Mouse (Mus musculus) MEL (cell line): ENCODE data around the gene Prrc2b. TPM values are rescaled to one million over a fixed set of nuclear protein-coding genes. Genes with fewer than 3 reads are reported as not detected.

Experiments used
- DNase-seq: peaks from one replicate; pipeline ENCODE4 v3.0.0; 2011; ENCODE audit warnings: low read depth, low spot score
- H3K27ac ChIP-seq: 2 replicates; pipeline ENCODE4 v1.5.1; 2012; ENCODE audit warnings: low read depth, mild to moderate bottlenecking, control low read depth, low read length, moderate library complexity; ENCODE audit not compliant: control insufficient read depth
- H3K27me3 ChIP-seq, 2 experiments: fragments of 150-350 bp in 1 of 2; sonication (generic) in 1 of 2; 2 replicates each; pipeline ENCODE4 v1.6.1; 2012; ENCODE audit warnings: low read length in 2 of 2, mild to moderate bottlenecking in 2 of 2, improper control_type of control experiment in 1 of 2, moderate library complexity in 1 of 2; ENCODE audit not compliant: insufficient read depth in 2 of 2, control insufficient read depth in 1 of 2
- H3K36me3 ChIP-seq, 2 experiments: 2 replicates each; pipeline ENCODE4 v1.6.1; 2012 to 2014; ENCODE audit warnings: low read length in 2 of 2, improper control_type of control experiment in 1 of 2, inconsistent platforms in 1 of 2, mild to moderate bottlenecking in 1 of 2; ENCODE audit not compliant: insufficient read depth in 2 of 2, control insufficient read depth in 1 of 2
- H3K4me1 ChIP-seq, 2 experiments: fragments of 150-350 bp in 1 of 2; sonication (generic) in 1 of 2; 2 replicates each; pipeline ENCODE4 v1.6.1; 2012; ENCODE audit warnings: low read length in 2 of 2, improper control_type of control experiment in 1 of 2, mild to moderate bottlenecking in 1 of 2; ENCODE audit not compliant: insufficient read depth in 2 of 2, control insufficient read depth in 1 of 2
- H3K4me3 ChIP-seq, 2 experiments: fragments of 150-350 bp in 1 of 2; sonication (generic) in 1 of 2; 2 replicates each; pipeline ENCODE4 v1.5.1; 2012; ENCODE audit warnings: low read depth in 2 of 2, low read length in 2 of 2, mild to moderate bottlenecking in 2 of 2, moderate library complexity in 2 of 2, control low read depth in 1 of 2, improper control_type of control experiment in 1 of 2; ENCODE audit not compliant: control insufficient read depth in 1 of 2, insufficient read depth in 1 of 2
- H3K79me2 ChIP-seq: 2 replicates; pipeline ENCODE4 v1.6.1; 2012; ENCODE audit warnings: mild to moderate bottlenecking, low read length, moderate library complexity; ENCODE audit not compliant: control insufficient read depth, poor library complexity, insufficient read depth
- H3K9ac ChIP-seq: 2 replicates; pipeline ENCODE4 v1.6.1; 2012; ENCODE audit warnings: low read depth, mild to moderate bottlenecking, control low read depth, low read length, moderate library complexity; ENCODE audit not compliant: control insufficient read depth, poor library complexity, severe bottlenecking
- H3K9me3 ChIP-seq: fragments of 150-350 bp; sonication (generic); replicated peaks from 2 replicates; pipeline ENCODE4 v1.6.1; 2012; ENCODE audit warnings: mild to moderate bottlenecking, low read length, improper control_type of control experiment, moderate library complexity; ENCODE audit not compliant: insufficient read depth
- CHD1 ChIP-seq: IDR thresholded peaks from 2 replicates; pipeline ENCODE4 v1.6.1; 2012; ENCODE audit warnings: low read depth, mild to moderate bottlenecking, inconsistent platforms, low read length, improper control_type of control experiment
- E2F4 ChIP-seq: IDR thresholded peaks from 2 replicates; pipeline ENCODE4 v1.6.1; 2011; ENCODE audit warnings: low read depth, low read length, improper control_type of control experiment, borderline replicate concordance
- EP300 ChIP-seq, 2 experiments: IDR thresholded peaks; 2 replicates each; pipeline ENCODE4 v1.6.1; 2011; ENCODE audit warnings: improper control_type of control experiment in 2 of 2, low read length in 2 of 2, low read depth in 1 of 2, mild to moderate bottlenecking in 1 of 2
- GABPA ChIP-seq: IDR thresholded peaks from 2 replicates; pipeline ENCODE4 v1.6.1; 2012; ENCODE audit warnings: low read depth, mild to moderate bottlenecking, inconsistent platforms, low read length, improper control_type of control experiment, moderate library complexity
- HCFC1 ChIP-seq: IDR thresholded peaks from 2 replicates; pipeline ENCODE4 v1.6.1; 2012; ENCODE audit warnings: low read depth, mild to moderate bottlenecking, inconsistent platforms, low read length, improper control_type of control experiment, moderate library complexity
- KAT2A ChIP-seq: conservative IDR thresholded peaks from 2 replicates; pipeline ENCODE4 v1.6.1; 2012; ENCODE audit warnings: low read depth, low read length, improper control_type of control experiment, inconsistent platforms
- MAX ChIP-seq: IDR thresholded peaks from 2 replicates; pipeline ENCODE4 v1.6.1; 2011; ENCODE audit warnings: low read length, improper control_type of control experiment
- MAZ ChIP-seq: IDR thresholded peaks from 2 replicates; pipeline ENCODE4 v1.6.1; 2012; ENCODE audit warnings: low read depth, mild to moderate bottlenecking, inconsistent platforms, low read length, improper control_type of control experiment
- MEF2A ChIP-seq: IDR thresholded peaks from 2 replicates; pipeline ENCODE4 v1.6.1; 2014; ENCODE audit warnings: low read depth, mild to moderate bottlenecking, inconsistent platforms, low read length, improper control_type of control experiment; ENCODE audit not compliant: poor library complexity, insufficient replicate concordance, severe bottlenecking; ENCODE audit errors: extremely low read depth
- MYB ChIP-seq: IDR thresholded peaks from 2 replicates; pipeline ENCODE4 v1.6.1; 2011; ENCODE audit warnings: mild to moderate bottlenecking, low read depth, low read length, improper control_type of control experiment
- NELFE ChIP-seq: IDR thresholded peaks from 2 replicates; pipeline ENCODE4 v1.6.1; 2011; ENCODE audit warnings: low read depth, low read length, improper control_type of control experiment
- NRF1 ChIP-seq: IDR thresholded peaks from 2 replicates; pipeline ENCODE4 v1.6.1; 2014; ENCODE audit warnings: low read depth, mild to moderate bottlenecking, inconsistent platforms, low read length, improper control_type of control experiment, moderate library complexity; ENCODE audit not compliant: poor library complexity, insufficient read depth, severe bottlenecking
- POLR2A ChIP-seq, 2 experiments: IDR thresholded peaks; 2 replicates each; pipeline ENCODE4 v1.6.1; 2011 to 2012; ENCODE audit warnings: low read length in 2 of 2, mild to moderate bottlenecking in 2 of 2, control low read depth in 1 of 2, improper control_type of control experiment in 1 of 2, low read depth in 1 of 2, moderate library complexity in 1 of 2; ENCODE audit not compliant: control insufficient read depth in 1 of 2, insufficient read depth in 1 of 2, poor library complexity in 1 of 2
- POLR2AphosphoS2 ChIP-seq: IDR thresholded peaks from 2 replicates; pipeline ENCODE4 v1.6.1; 2011; ENCODE audit warnings: low read length, improper control_type of control experiment
- RAD21 ChIP-seq: IDR thresholded peaks from 2 replicates; pipeline ENCODE4 v1.6.1; 2011; ENCODE audit warnings: mild to moderate bottlenecking, low read depth, low read length, improper control_type of control experiment
- SIN3A ChIP-seq: IDR thresholded peaks from 2 replicates; pipeline ENCODE4 v1.6.1; 2012; ENCODE audit warnings: low read length, improper control_type of control experiment, inconsistent platforms
- TAL1 ChIP-seq: IDR thresholded peaks from 2 replicates; pipeline ENCODE4 v1.6.1; 2012; ENCODE audit warnings: mild to moderate bottlenecking, inconsistent platforms, low read length, moderate library complexity, mixed read lengths
- TCF12 ChIP-seq: IDR thresholded peaks from 2 replicates; pipeline ENCODE4 v1.6.1; 2014; ENCODE audit warnings: low read depth, mild to moderate bottlenecking, inconsistent platforms, low read length, improper control_type of control experiment, moderate library complexity
- USF2 ChIP-seq, 2 experiments: IDR thresholded peaks; 2 replicates each; pipeline ENCODE4 v1.6.1; 2011 to 2012; ENCODE audit warnings: improper control_type of control experiment in 2 of 2, low read length in 2 of 2, borderline replicate concordance in 1 of 2, inconsistent platforms in 1 of 2, low read depth in 1 of 2, mild to moderate bottlenecking in 1 of 2; ENCODE audit not compliant: insufficient read depth in 1 of 2
- ZKSCAN1 ChIP-seq: IDR thresholded peaks from 2 replicates; pipeline ENCODE4 v1.6.1; 2012; ENCODE audit warnings: low read depth, mild to moderate bottlenecking, inconsistent platforms, low read length, improper control_type of control experiment, moderate library complexity
- ZMIZ1 ChIP-seq: IDR thresholded peaks from 2 replicates; pipeline ENCODE4 v1.6.1; 2012; ENCODE audit warnings: low read depth, mild to moderate bottlenecking, inconsistent platforms, low read length, improper control_type of control experiment, moderate library complexity
- ZNF384 ChIP-seq: IDR thresholded peaks from 2 replicates; pipeline ENCODE4 v1.6.1; 2012; ENCODE audit warnings: low read depth, mild to moderate bottlenecking, inconsistent platforms, low read length, improper control_type of control experiment
- polyA plus RNA-seq, 2 experiments: library from polyadenylated mRNA; stranded (reverse) in 1 of 2; unstranded in 1 of 2; fragments of >175 nt in 1 of 2; fragments of >200 nt in 1 of 2; gene quantifications; 2 replicates each; pipeline versions ENCODE4 v1.2.1 to v1.2.4; 2012; ENCODE audit warnings: low replicate concordance in 2 of 2, low read depth in 1 of 2; ENCODE audit not compliant: insufficient read length in 2 of 2, insufficient read depth in 1 of 2, missing spikeins in 1 of 2
- total RNA-seq: library from RNA; depleted of rRNA; stranded (reverse); fragments of 300-350 nt; gene quantifications from 2 replicates; pipeline ENCODE4 v1.2.3, GENCODE M21; 2012

The Prrc2b gene
- total and polyA plus RNA-seq, 3 experiments: 14.8 to 42.9 (median 42.2) TPM

- DNase-seq: no peak
- H3K27ac ChIP-seq: no peak overlapping the region
- no peak overlapping the region for H3K9ac ChIP-seq
- TF ChIP-seq RAD21 (no peak), GABPA (no peak), POLR2A (IDR thresholded peaks at IDR 0.05; ENCODE audit: control insufficient read depth in 1 of 2, insufficient read depth in 1 of 2, low read depth in 1 of 2, low read length in 2 of 2, poor library complexity in 1 of 2) (no peak), CHD1 (no peak), E2F4 (no peak), HCFC1 (no peak), MAZ (no peak)
- no peaks in the 10 kb centered on the region for H3K79me2 ChIP-seq
- no peaks in the 10 kb centered on the region for H3K9me3 ChIP-seq
- H3K36me3 ChIP-seq: no peaks in the 10 kb centered on the region
- no peak overlapping the region for H3K4me3 ChIP-seq
- no peaks in the 10 kb centered on the region for H3K4me1 ChIP-seq
- no peaks in the 10 kb centered on the region for H3K27me3 ChIP-seq
Observed at GRCm38 (mm10) chr2:32105930-32106329, 45.0 kb upstream of the Prrc2b start.

GRCm38 (mm10) chr2:32111268-32111667 lies 39.6 kb upstream of the Prrc2b start:
- Histone ChIP-seq H3K27ac (no peak overlapping the region), H3K4me3 (no peak overlapping the region), H3K79me2 (no peaks in the 10 kb centered on the region), H3K27me3 (no peaks in the 10 kb centered on the region), H3K9me3 (no peaks in the 10 kb centered on the region), H3K4me1 (peaks cover 7 to 12% of the 10 kb centered on the region in 2 experiments; a peak in 3 of 4 replicates), H3K36me3 (no peaks in the 10 kb centered on the region), H3K9ac (no peak overlapping the region)
- TF ChIP-seq EP300 (IDR thresholded peaks at IDR 0.05; ENCODE audit: low read depth in 1 of 2, low read length in 2 of 2) (no peak), MEF2A (no peak), TCF12 (no peak), RAD21 (no peak), USF2 (IDR thresholded peaks at IDR 0.05; ENCODE audit: borderline replicate concordance in 1 of 2, insufficient read depth in 1 of 2, low read depth in 1 of 2, low read length in 2 of 2) (no peak), POLR2AphosphoS2 (no peak), NRF1 (no peak), ZMIZ1 (no peak), MAX (no peak), NELFE (no peak), KAT2A (no peak), ZKSCAN1 (no peak), TAL1 (no peak), CHD1 (no peak), MYB (no peak), ZNF384 (no peak), SIN3A (no peak), E2F4 (no peak)
- DNase-seq: no peak
